Mouse (Mus musculus) CH12.LX (cell line): ENCODE measurements around the gene Nos1ap. TPM values are rescaled to one million over a fixed set of nuclear protein-coding genes. Genes with fewer than 3 reads are reported as not detected.

ENCODE experiments used
- DNase-seq: peaks from one replicate; pipeline ENCODE4 v3.0.0-alpha.2; 2013; ENCODE audit errors: extremely low read depth
- H3K27ac ChIP-seq: 2 replicates; pipeline ENCODE4 v1.5.1; 2012; ENCODE audit warnings: low read depth, mild to moderate bottlenecking, control low read depth, moderate library complexity; ENCODE audit not compliant: insufficient read depth
- H3K27me3 ChIP-seq: replicated peaks from 2 replicates; pipeline ENCODE3; 2012; ENCODE audit warnings: inconsistent platforms
- H3K36me3 ChIP-seq, 2 experiments: replicated peaks in 1 of 2; 2 replicates each; pipeline versions ENCODE3 to v1.6.1; 2012; ENCODE audit warnings: inconsistent platforms in 1 of 2, low read length in 1 of 2, mild to moderate bottlenecking in 1 of 2, mixed read lengths in 1 of 2, moderate library complexity in 1 of 2; ENCODE audit not compliant: control insufficient read depth in 1 of 2, insufficient read depth in 1 of 2
- H3K4me1 ChIP-seq, 2 experiments: 2 replicates each; pipeline ENCODE4 v1.6.1; 2012; ENCODE audit warnings: inconsistent platforms in 1 of 2, moderate library complexity in 1 of 2; ENCODE audit not compliant: insufficient read depth in 2 of 2, control insufficient read depth in 1 of 2
- H3K4me2 ChIP-seq: 2 replicates; pipeline ENCODE4 v1.6.1; 2012; ENCODE audit warnings: low read depth, mild to moderate bottlenecking, control low read depth; ENCODE audit not compliant: poor library complexity, insufficient read depth, severe bottlenecking
- H3K4me3 ChIP-seq, 3 experiments: fragments of 150-350 bp in 1 of 3; sonication (generic) in 1 of 3; replicated peaks in 1 of 3; 2 replicates each; pipeline versions ENCODE3 to v1.5.1; 2011 to 2012; ENCODE audit warnings: low read depth in 2 of 3, low read length in 2 of 3, mild to moderate bottlenecking in 2 of 3, moderate library complexity in 2 of 3, control low read depth in 1 of 3, improper control_type of control experiment in 1 of 3, inconsistent platforms in 1 of 3, mixed read lengths in 1 of 3; ENCODE audit not compliant: poor library complexity in 1 of 3
- H3K79me2 ChIP-seq: replicated peaks from 2 replicates; pipeline ENCODE4 v1.6.1; 2012; ENCODE audit warnings: mild to moderate bottlenecking, moderate library complexity; ENCODE audit not compliant: control insufficient read depth, poor library complexity, insufficient read depth, severe bottlenecking; ENCODE audit errors: extremely low read depth
- H3K9ac ChIP-seq: 2 replicates; pipeline ENCODE4 v1.6.1; 2012; ENCODE audit warnings: low read depth, mild to moderate bottlenecking, control low read depth, moderate library complexity; ENCODE audit not compliant: insufficient read depth
- H3K9me3 ChIP-seq: replicated peaks from 2 replicates; pipeline ENCODE3; 2012; ENCODE audit warnings: low read length, inconsistent platforms, mixed read lengths
- BHLHE40 ChIP-seq: IDR thresholded peaks from 2 replicates; pipeline ENCODE4 v1.6.1; 2011; ENCODE audit warnings: mild to moderate bottlenecking, low read depth, low read length, improper control_type of control experiment
- CHD1 ChIP-seq: IDR thresholded peaks from 2 replicates; pipeline ENCODE4 v1.6.1; 2012; ENCODE audit warnings: low read depth, low read length, improper control_type of control experiment, inconsistent platforms
- CHD2 ChIP-seq: IDR thresholded peaks from 2 replicates; pipeline ENCODE4 v1.6.1; 2011; ENCODE audit warnings: low read length, improper control_type of control experiment
- CTCF ChIP-seq, 2 experiments: IDR thresholded peaks in 1 of 2; conservative IDR thresholded peaks in 1 of 2; 2 replicates each; pipeline ENCODE4 v1.5.1; 2011 to 2012; ENCODE audit warnings: low read depth in 2 of 2, low read length in 2 of 2, improper control_type of control experiment in 1 of 2, inconsistent platforms in 1 of 2, mild to moderate bottlenecking in 1 of 2, moderate library complexity in 1 of 2
- E2F4 ChIP-seq: IDR thresholded peaks from 2 replicates; pipeline ENCODE4 v1.6.1; 2011; ENCODE audit warnings: low read depth, low read length, improper control_type of control experiment; ENCODE audit not compliant: insufficient replicate concordance
- ETS1 ChIP-seq: conservative IDR thresholded peaks from 2 replicates; pipeline ENCODE4 v1.6.1; 2012; ENCODE audit warnings: low read depth, mild to moderate bottlenecking, inconsistent platforms, low read length, improper control_type of control experiment, moderate library complexity
- GABPA ChIP-seq: IDR thresholded peaks from 2 replicates; pipeline ENCODE4 v1.6.1; 2012; ENCODE audit warnings: low read depth, low read length, improper control_type of control experiment, inconsistent platforms; ENCODE audit not compliant: insufficient replicate concordance
- HCFC1 ChIP-seq: IDR thresholded peaks from 2 replicates; pipeline ENCODE4 v1.6.1; 2012; ENCODE audit warnings: low read depth, mild to moderate bottlenecking, inconsistent platforms, low read length, improper control_type of control experiment
- MAZ ChIP-seq: IDR thresholded peaks from 2 replicates; pipeline ENCODE4 v1.6.1; 2012; ENCODE audit warnings: low read depth, mild to moderate bottlenecking, inconsistent platforms, low read length, improper control_type of control experiment, moderate library complexity
- MEF2A ChIP-seq: IDR thresholded peaks from 2 replicates; pipeline ENCODE4 v1.6.1; 2014; ENCODE audit warnings: low read depth, mild to moderate bottlenecking, inconsistent platforms, low read length, improper control_type of control experiment, borderline replicate concordance
- MXI1 ChIP-seq: IDR thresholded peaks from 2 replicates; pipeline ENCODE4 v1.6.1; 2011; ENCODE audit warnings: mild to moderate bottlenecking, low read depth, low read length, improper control_type of control experiment
- NELFE ChIP-seq: IDR thresholded peaks from 2 replicates; pipeline ENCODE4 v1.6.1; 2011; ENCODE audit warnings: low read depth, low read length, improper control_type of control experiment
- PAX5 ChIP-seq: IDR thresholded peaks from 2 replicates; pipeline ENCODE4 v1.6.1; 2012; ENCODE audit warnings: low read length, inconsistent platforms, mixed read lengths
- POLR2A ChIP-seq: IDR thresholded peaks from 2 replicates; pipeline ENCODE4 v1.6.1; 2011; ENCODE audit warnings: low read depth, mild to moderate bottlenecking, improper control_type of control experiment, low read length
- POLR2AphosphoS2 ChIP-seq: IDR thresholded peaks from 2 replicates; pipeline ENCODE4 v1.6.1; 2011; ENCODE audit warnings: low read depth, low read length, improper control_type of control experiment
- RAD21 ChIP-seq: IDR thresholded peaks from 2 replicates; pipeline ENCODE4 v1.6.1; 2011; ENCODE audit warnings: low read depth, mild to moderate bottlenecking, low read length, improper control_type of control experiment, moderate library complexity
- SIN3A ChIP-seq: IDR thresholded peaks from 2 replicates; pipeline ENCODE4 v1.6.1; 2012; ENCODE audit warnings: low read length, improper control_type of control experiment, inconsistent platforms
- SMC3 ChIP-seq: IDR thresholded peaks from 2 replicates; pipeline ENCODE4 v1.6.1; 2011; ENCODE audit warnings: low read depth, low read length, improper control_type of control experiment
- TCF12 ChIP-seq: IDR thresholded peaks from 2 replicates; pipeline ENCODE4 v1.6.1; 2014; ENCODE audit warnings: low read depth, mild to moderate bottlenecking, inconsistent platforms, low read length, improper control_type of control experiment
- UBTF ChIP-seq: IDR thresholded peaks from 2 replicates; pipeline ENCODE4 v1.6.1; 2012; ENCODE audit warnings: low read depth, mild to moderate bottlenecking, inconsistent platforms, low read length, improper control_type of control experiment, moderate library complexity
- USF1 ChIP-seq: IDR thresholded peaks from 2 replicates; pipeline ENCODE4 v1.6.1; 2014; ENCODE audit warnings: low read depth, mild to moderate bottlenecking, inconsistent platforms, low read length, improper control_type of control experiment
- USF2 ChIP-seq: conservative IDR thresholded peaks from 2 replicates; pipeline ENCODE4 v1.6.1; 2011; ENCODE audit warnings: low read depth, low read length, improper control_type of control experiment
- ZC3H11A ChIP-seq: IDR thresholded peaks from 2 replicates; pipeline ENCODE4 v1.6.1; 2012; ENCODE audit warnings: low read depth, mild to moderate bottlenecking, inconsistent platforms, low read length, improper control_type of control experiment
- ZMIZ1 ChIP-seq: IDR thresholded peaks from 2 replicates; pipeline ENCODE4 v1.6.1; 2012; ENCODE audit warnings: low read depth, mild to moderate bottlenecking, inconsistent platforms, low read length, improper control_type of control experiment
- ZNF384 ChIP-seq: IDR thresholded peaks from 2 replicates; pipeline ENCODE4 v1.6.1; 2012; ENCODE audit warnings: low read depth, low read length, improper control_type of control experiment, inconsistent platforms
- dilution Hi-C: fragments of 300-500 bp; cut with MboI; formaldehyde crosslinking; loops from 2 replicates; pipeline ENCODE4 v1.14.3; 2020; ENCODE audit warnings: low sequenced_read_pairs; ENCODE audit not compliant: extremely low pct_unique_long_range_greater_than_20kb, extremely low pct_ligation_motif_present
- in situ Hi-C: fragments of 300-500 bp; cut with MboI; formaldehyde crosslinking; loops from 3 replicates; pipeline ENCODE4 v1.14.3; 2019; ENCODE audit warnings: low sequenced_read_pairs, low pct_ligation_motif_present, low pct_unique_long_range_greater_than_20kb, mixed read lengths
- polyA plus RNA-seq: library from polyadenylated mRNA; unstranded; fragments of >175 nt; gene quantifications from 2 replicates; pipeline ENCODE4 v1.2.1, GENCODE M21; 2012; ENCODE audit warnings: low read depth; ENCODE audit not compliant: insufficient read length
- total RNA-seq, 2 experiments: library from RNA; depleted of rRNA; stranded (reverse); fragments of 300-350 nt in 1 of 2; fragments of >200 nt in 1 of 2; gene quantifications; 2 replicates each; pipeline ENCODE4 v1.2.3; 2012 to 2014

The Nos1ap gene
- total and polyA plus RNA-seq, 3 experiments = not detected

DNA sequence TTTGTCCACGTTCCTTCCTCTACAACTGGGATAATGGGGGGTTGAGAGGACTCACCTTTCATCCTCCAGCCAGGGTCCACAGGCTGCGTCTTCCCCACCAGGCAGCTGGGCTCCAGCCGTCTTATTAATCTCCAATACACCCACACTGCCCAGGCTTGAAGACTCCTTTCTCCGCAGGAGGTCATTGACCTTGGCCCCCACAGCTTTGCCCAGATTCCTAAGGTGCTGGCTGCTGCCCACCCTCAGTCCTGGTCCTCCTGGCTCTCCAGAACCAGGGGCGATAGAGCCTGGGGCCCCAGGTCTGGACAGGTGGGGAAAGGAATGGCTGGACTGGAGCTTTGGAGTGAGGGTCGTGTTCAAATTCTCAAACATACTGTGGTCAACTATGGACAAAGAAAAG, 287.2 kb downstream of the Nos1ap start:
- dilution Hi-C loops = no loop called here

DNA sequence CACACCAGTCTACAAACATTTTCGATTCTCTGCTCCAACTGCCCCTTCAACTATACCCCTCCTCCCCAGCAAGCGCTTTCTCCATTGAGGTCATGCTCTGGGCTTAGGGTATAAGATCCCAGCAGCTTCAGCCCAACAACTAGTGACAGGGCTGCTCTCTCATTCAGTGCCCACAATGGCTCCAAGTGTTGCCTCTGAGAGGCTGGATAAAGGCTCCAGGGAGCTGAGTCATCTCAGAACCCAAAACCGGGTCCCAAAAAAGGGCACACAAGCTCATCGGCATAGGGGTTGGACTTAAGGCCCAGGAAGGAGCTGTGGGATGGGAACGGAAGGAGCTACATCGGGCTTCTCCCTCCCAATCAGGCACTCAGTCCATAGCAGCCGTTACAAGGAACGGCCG, 288.0 kb downstream of the Nos1ap start:
- no peaks in the 10 kb centered on the region for H3K79me2 ChIP-seq
- no peak for TF ChIP-seq POLR2A
- no peak for TF ChIP-seq CTCF (conservative IDR thresholded peaks at IDR 0.05 in 1 of 2, IDR thresholded peaks at IDR 0.05 in 1 of 2; ENCODE audit: low read depth in 2 of 2, low read length in 2 of 2)
- TF ChIP-seq SIN3A = no peak
- no peak for TF ChIP-seq CHD1
- no peak for TF ChIP-seq USF1
- TF ChIP-seq ZNF384 = no peak
- no peak for TF ChIP-seq E2F4
- no peak for TF ChIP-seq ZMIZ1
- no peak for TF ChIP-seq MEF2A
- no peak for TF ChIP-seq POLR2AphosphoS2
- no peak for TF ChIP-seq BHLHE40
- TF ChIP-seq GABPA = no peak
- no peak for TF ChIP-seq USF2
- no peak for TF ChIP-seq NELFE
- TF ChIP-seq UBTF = no peak
- no peak for TF ChIP-seq ETS1
- no peak for TF ChIP-seq SMC3
- dilution Hi-C loops = no loop called here
- no peak overlapping the region for H3K4me2 ChIP-seq
- in situ Hi-C loops = loop anchor here (25.0 kb wide), 1 partner anchor 311 kb away; no protein-coding TSS in a partner anchor
- H3K4me3 ChIP-seq = no peak overlapping the region
- H3K9ac ChIP-seq = no peak overlapping the region
- no peak overlapping the region for H3K27ac ChIP-seq
- peaks cover 8% of the 10 kb centered on the region for H3K27me3 ChIP-seq
- H3K4me1 ChIP-seq = peaks cover 0 to 10% of the 10 kb centered on the region in 2 experiments; a peak in 2 of 4 replicates
- H3K36me3 ChIP-seq = no peaks in the 10 kb centered on the region
- H3K9me3 ChIP-seq = no peaks in the 10 kb centered on the region
- no peak for DNase-seq

More for the DNA sequence above, 287.2 kb downstream of the Nos1ap start:
- Histone ChIP-seq H3K4me3 (no peak overlapping the region), H3K4me2 (no peak overlapping the region), H3K79me2 (no peaks in the 10 kb centered on the region), H3K9me3 (no peaks in the 10 kb centered on the region), H3K36me3 (no peaks in the 10 kb centered on the region), H3K9ac (no peak overlapping the region), H3K27me3 (peaks cover 8% of the 10 kb centered on the region), H3K27ac (no peak overlapping the region), H3K4me1 (peaks cover 0 to 10% of the 10 kb centered on the region in 2 experiments; a peak in 2 of 4 replicates)
- DNase-seq = no peak
- TF ChIP-seq MXI1 (no peak), PAX5 (no peak), RAD21 (no peak), CHD2 (no peak), POLR2AphosphoS2 (no peak), NELFE (no peak), TCF12 (no peak), E2F4 (no peak), MAZ (no peak), HCFC1 (no peak), UBTF (no peak), ZC3H11A (no peak), ZNF384 (no peak), USF2 (no peak)
- in situ Hi-C loops = loop anchor here (25.0 kb wide), 1 partner anchor 310 kb away; no protein-coding TSS in a partner anchor
